10 mouse cellular contexts compared by ENCODE assay signal in genomic region chr17:48095718-48096121, GRCm38 (mm10). TPM values are rescaled to one million over a fixed set of nuclear protein-coding genes. Genes with fewer than 3 reads are reported as not detected.
DNase-seq lines count a peak whose midpoint lies in the region; ATAC-seq lines count a peak whose summit lies in the region.
"Had no signal": no experiment of that assay in that cellular context is flagged by ENCODE, and none has a peak within 500 bp of the region (broad histone marks: within the 10 kb centered on the region; RNA-seq: fewer than 3 reads in every experiment).

No protein-coding gene starts in this region.

- H3K4me3 ChIP-seq in heart, embryonic 14.5 days (ENCODE audit: control insufficient read depth in 1 of 2, insufficient read depth in 1 of 2, low read depth in 1 of 2, low read length in 2 of 2) = peak overlapping the region; percentile 3 to 41; a peak in 3 of 4 replicates
- H3K4me3 ChIP-seq in hindbrain, embryonic 11.5 days (ENCODE audit: low read depth, low read length) = no peak overlapping the region
- H3K4me3 ChIP-seq in midbrain, embryonic 16.5 days (ENCODE audit: low read depth, low read length) = no peak overlapping the region; the same call in 1 of the 2 replicates

- under 1% methylated on average over 26 of the region's 26 CpGs for WGBS in heart, embryonic 14.5 days
- WGBS in hindbrain, embryonic 11.5 days = 0% methylated on average over 26 of the region's 26 CpGs
- 1% methylated on average over 26 of the region's 26 CpGs for WGBS in midbrain, embryonic 16.5 days

- no peak for ATAC-seq in heart, embryonic 14.5 days (ENCODE audit: insufficient number of reproducible peaks, insufficient read depth, low FRiP score, low read depth)
- ATAC-seq in hindbrain, embryonic 11.5 days (ENCODE audit: low FRiP score) = no peak
- no peak for ATAC-seq in midbrain, embryonic 16.5 days

- H3K36me3 ChIP-seq in heart, embryonic 14.5 days (ENCODE audit: control insufficient read depth, insufficient read depth, low read length) = no peaks in the 10 kb centered on the region
- no peaks in the 10 kb centered on the region for H3K36me3 ChIP-seq in hindbrain, embryonic 11.5 days (ENCODE audit: control insufficient read depth, insufficient read depth, low read length)
- H3K36me3 ChIP-seq in midbrain, embryonic 16.5 days (ENCODE audit: control insufficient read depth, insufficient read depth, low read length) = no peaks in the 10 kb centered on the region

- no peak for DNase-seq in heart, adult 9 months (ENCODE audit: low spot score in 2 of 2)
- DNase-seq in embryo, embryonic 10 days (ENCODE audit: low spot score) = peak; percentile 82
- DNase-seq in hindbrain, embryonic 11.5 days (ENCODE audit: low spot score) = peak; percentile 72
- no peak for DNase-seq in spleen, postnatal 14 days (ENCODE audit: low spot score in 2 of 2)
- DNase-seq in adrenal gland, postnatal 14 days = no peak
- no peak for DNase-seq in adrenal gland, adult 18-20 months (ENCODE audit: low spot score in 2 of 2)

- H3K9me3 ChIP-seq in heart, embryonic 14.5 days (ENCODE audit: control insufficient read depth, low read length) = peaks cover 5% of the 10 kb centered on the region; the same call in 1 of the 2 replicates
- H3K9me3 ChIP-seq in hindbrain, embryonic 11.5 days (ENCODE audit: control insufficient read depth, low read length) = no peaks in the 10 kb centered on the region; the same call in 1 of the 2 replicates
- no peaks in the 10 kb centered on the region for H3K9me3 ChIP-seq in midbrain, embryonic 16.5 days (replicated peaks; ENCODE audit: control insufficient read depth, low read length, poor library complexity, severe bottlenecking)

- peaks cover 22 to 36% of the 10 kb centered on the region in 2 experiments for H3K4me1 ChIP-seq in heart, embryonic 14.5 days (ENCODE audit: control insufficient read depth in 2 of 2, insufficient read depth in 2 of 2, low read length in 2 of 2)
- peaks cover 18% of the 10 kb centered on the region for H3K4me1 ChIP-seq in hindbrain, embryonic 11.5 days (replicated peaks; ENCODE audit: control insufficient read depth, insufficient read depth, low read length)
- H3K4me1 ChIP-seq in midbrain, embryonic 16.5 days (ENCODE audit: control insufficient read depth, insufficient read depth, low read length) = peaks cover 24% of the 10 kb centered on the region

- H3K27me3 ChIP-seq in heart, embryonic 14.5 days (ENCODE audit: control insufficient read depth, insufficient read depth, low read length) = peaks cover 64% of the 10 kb centered on the region
- H3K27me3 ChIP-seq in hindbrain, embryonic 11.5 days (ENCODE audit: control insufficient read depth, insufficient read depth, low read length) = peaks cover 49% of the 10 kb centered on the region
- peaks cover 35% of the 10 kb centered on the region for H3K27me3 ChIP-seq in midbrain, embryonic 16.5 days (ENCODE audit: control insufficient read depth, insufficient read depth, low read depth, low read length)

- no peak overlapping the region for H3K27ac ChIP-seq in heart, embryonic 14.5 days (replicated peaks in 1 of 2; ENCODE audit: control insufficient read depth in 1 of 2, insufficient read depth in 1 of 2, low read depth in 2 of 2, low read length in 2 of 2)
- H3K27ac ChIP-seq in hindbrain, embryonic 11.5 days (ENCODE audit: low read depth, low read length) = no peak overlapping the region
- no peak overlapping the region for H3K27ac ChIP-seq in midbrain, embryonic 16.5 days (ENCODE audit: low read length)
- H3K27ac ChIP-seq: macrophage had no signal

- H3K4me2 ChIP-seq in heart, embryonic 14.5 days (ENCODE audit: low read length) = peak overlapping the region; percentile 80
- H3K4me2 ChIP-seq in hindbrain, embryonic 11.5 days (replicated peaks; ENCODE audit: low read depth, low read length) = no peak overlapping the region; the same call in 1 of the 2 replicates
- H3K4me2 ChIP-seq in midbrain, embryonic 16.5 days (ENCODE audit: low read length) = 0 out of 2 replicates have a peak overlapping the region, but pooled peaks have one; percentile 29

- H3K9ac ChIP-seq in heart, embryonic 14.5 days (ENCODE audit: low read length) = no peak overlapping the region
- H3K9ac ChIP-seq in hindbrain, embryonic 11.5 days (ENCODE audit: low read depth, low read length) = no peak overlapping the region
- H3K9ac ChIP-seq in midbrain, embryonic 16.5 days (ENCODE audit: low read depth, low read length) = no peak overlapping the region; the same call in 1 of the 2 replicates

RNA-seq across cellular contexts. Expression of gene 1700067P10Rik, which starts 6.6 kb away (rescaled TPM):
- not detected in 2 replicates for polyA plus RNA-seq in heart, embryonic 14.5 days (2014; fragmentation: Nextera tagmentation; extraction: Ambion mirVana)
- polyA plus RNA-seq in hindbrain, embryonic 11.5 days (2014; fragmentation: Nextera tagmentation; extraction: Ambion mirVana) = not detected in 2 replicates
- not detected in 2 replicates for polyA plus RNA-seq in midbrain, embryonic 16.5 days (2015; fragmentation: Nextera tagmentation; extraction: Ambion mirVana)
- not detected in 2 replicates for total RNA-seq in adrenal gland, postnatal 14 days (2021)
- total RNA-seq in adrenal gland, adult 18-20 months (2021) = not detected
- total RNA-seq: MEL had no signal
- polyA plus RNA-seq: macrophage had no signal

RNA-seq across cellular contexts. Expression of gene 9830107B12Rik, which starts 50.3 kb away (rescaled TPM):
- not detected in 2 replicates for polyA plus RNA-seq in heart, embryonic 14.5 days (2014; fragmentation: Nextera tagmentation; extraction: Ambion mirVana)
- not detected in 2 replicates for polyA plus RNA-seq in hindbrain, embryonic 11.5 days (2014; fragmentation: Nextera tagmentation; extraction: Ambion mirVana)
- polyA plus RNA-seq in midbrain, embryonic 16.5 days (2015; fragmentation: Nextera tagmentation; extraction: Ambion mirVana) = not detected in 2 replicates
- total RNA-seq in adrenal gland, postnatal 14 days (2021) = 0.15 TPM in 1 of 2 replicates, not detected in the other
- not detected for total RNA-seq in adrenal gland, adult 18-20 months (2021)
- total RNA-seq: MEL had no signal

RNA-seq across cellular contexts. Expression of gene 1700122O11Rik, which starts 57.6 kb away (rescaled TPM):
- polyA plus RNA-seq in heart, embryonic 14.5 days (2014; fragmentation: Nextera tagmentation; extraction: Ambion mirVana) = not detected in 2 replicates
- not detected in 2 replicates for polyA plus RNA-seq in hindbrain, embryonic 11.5 days (2014; fragmentation: Nextera tagmentation; extraction: Ambion mirVana)
- polyA plus RNA-seq in midbrain, embryonic 16.5 days (2015; fragmentation: Nextera tagmentation; extraction: Ambion mirVana) = not detected in 2 replicates
- total RNA-seq in adrenal gland, postnatal 14 days (2021) = not detected in 2 replicates
- not detected for total RNA-seq in adrenal gland, adult 18-20 months (2021)
- total RNA-seq: MEL had no signal
- polyA plus RNA-seq: macrophage had no signal

Comparison
In these comparisons a context has a peak if more than half of its experiments do, and no peak if none do; other contexts are left out.
1. H3K4me3 ChIP-seq: peak in heart, embryonic 14.5 days (2 of 2); none in hindbrain, embryonic 11.5 days (single experiment) and midbrain, embryonic 16.5 days (single experiment).
2. DNase-seq: peak in embryo, embryonic 10 days (single experiment) and hindbrain, embryonic 11.5 days (single experiment); none in heart, adult 9 months (0 of 2), spleen, postnatal 14 days (0 of 2), adrenal gland, postnatal 14 days (single experiment) and adrenal gland, adult 18-20 months (0 of 2).